ENCODE assay signal across 14 mouse cellular contexts in genomic region chr12:111932513-111932912, GRCm38 (mm10). TPM values are rescaled to one million over a fixed set of nuclear protein-coding genes. Genes with fewer than 3 reads are reported as not detected.
DNase-seq lines count a peak whose midpoint lies in the region; ATAC-seq and TF ChIP-seq lines count a peak whose summit lies in the region.
"Had no signal": no experiment of that assay in that cellular context is flagged by ENCODE, and none has a peak within 500 bp of the region (broad histone marks: within the 10 kb centered on the region; RNA-seq: fewer than 3 reads in every experiment).

No protein-coding gene starts in this region.

- intact Hi-C loops in gastrocnemius, adult 2 months (cut with DNase I): no loop called here

- TF ChIP-seq CTCF in gastrocnemius, adult 2 months (IDR thresholded peaks at IDR 0.05): no peak

- 46% methylated on average over 3 of the region's 3 CpGs for WGBS in kidney, embryonic 15.5 days
- 53% methylated on average over 3 of the region's 3 CpGs for WGBS in limb, embryonic 15.5 days
- 75% methylated on average over 3 of the region's 3 CpGs for WGBS in forebrain, embryonic 16.5 days

- no peaks in the 10 kb centered on the region for H3K27me3 ChIP-seq in kidney, embryonic 15.5 days
- H3K27me3 ChIP-seq in limb, embryonic 15.5 days: no peaks in the 10 kb centered on the region
- H3K27me3 ChIP-seq in forebrain, embryonic 16.5 days (replicated peaks; ENCODE audit: control insufficient read depth, insufficient read depth, low read length): no peaks in the 10 kb centered on the region
- H3K27me3 ChIP-seq: midbrain, embryonic 12.5 days had no signal

- ATAC-seq in kidney, embryonic 15.5 days (replicated peaks; ENCODE audit: low FRiP score): no peak
- ATAC-seq in limb, embryonic 15.5 days (ENCODE audit: insufficient number of reproducible peaks, low FRiP score, low TSS enrichment, low read depth): no peak
- no peak for ATAC-seq in forebrain, embryonic 16.5 days
- ATAC-seq: inflammation-experienced regulatory T-cells, adult 6 months had no signal

- no peaks in the 10 kb centered on the region for H3K36me3 ChIP-seq in kidney, embryonic 15.5 days
- no peaks in the 10 kb centered on the region for H3K36me3 ChIP-seq in limb, embryonic 15.5 days
- no peaks in the 10 kb centered on the region for H3K36me3 ChIP-seq in forebrain, embryonic 16.5 days (ENCODE audit: control insufficient read depth, insufficient read depth)
- H3K36me3 ChIP-seq: midbrain, embryonic 12.5 days had no signal

- no peaks in the 10 kb centered on the region for H3K9me3 ChIP-seq in kidney, embryonic 15.5 days (replicated peaks)
- no peaks in the 10 kb centered on the region for H3K9me3 ChIP-seq in limb, embryonic 15.5 days
- no peaks in the 10 kb centered on the region for H3K9me3 ChIP-seq in forebrain, embryonic 16.5 days (ENCODE audit: control insufficient read depth, low read length)
- H3K9me3 ChIP-seq: midbrain, embryonic 12.5 days had no signal

- peaks cover 53% of the 10 kb centered on the region for H3K4me1 ChIP-seq in kidney, embryonic 15.5 days
- H3K4me1 ChIP-seq in limb, embryonic 15.5 days: peaks cover 35% of the 10 kb centered on the region
- H3K4me1 ChIP-seq in forebrain, embryonic 16.5 days (replicated peaks; ENCODE audit: control insufficient read depth, insufficient read depth, low read length): peaks cover 13% of the 10 kb centered on the region

- no peak for DNase-seq in gastrocnemius, adult 2 months
- DNase-seq in gastrocnemius, postnatal 10 days: no peak
- DNase-seq in kidney, postnatal 14 days: no peak
- peak; percentile 83 for DNase-seq in 3T3-L1 (ENCODE audit: low read depth, low spot score)
- DNase-seq in frontal cortex, postnatal 10 days (ENCODE audit: low spot score in 2 of 2): no peak
- DNase-seq: cerebellum, adult 8-10 months had no signal

- no peak overlapping the region for H3K4me3 ChIP-seq in gastrocnemius, adult 2 months
- no peak overlapping the region for H3K4me3 ChIP-seq in kidney, embryonic 15.5 days (replicated peaks)
- H3K4me3 ChIP-seq in limb, embryonic 15.5 days: no peak overlapping the region
- H3K4me3 ChIP-seq in forebrain, embryonic 16.5 days (replicated peaks; ENCODE audit: low read length): no peak overlapping the region
- H3K4me3 ChIP-seq: layer of hippocampus, adult 2 months; midbrain, embryonic 12.5 days had no signal

- H3K4me2 ChIP-seq in kidney, embryonic 15.5 days: no peak overlapping the region
- H3K4me2 ChIP-seq in limb, embryonic 15.5 days: no peak overlapping the region
- H3K4me2 ChIP-seq in forebrain, embryonic 16.5 days (ENCODE audit: low read length): no peak overlapping the region
- H3K4me2 ChIP-seq: midbrain, embryonic 12.5 days had no signal

- H3K9ac ChIP-seq in kidney, embryonic 15.5 days: no peak overlapping the region
- no peak overlapping the region for H3K9ac ChIP-seq in limb, embryonic 15.5 days
- no peak overlapping the region for H3K9ac ChIP-seq in forebrain, embryonic 16.5 days (replicated peaks; ENCODE audit: low read depth, low read length)
- H3K9ac ChIP-seq: midbrain, embryonic 12.5 days had no signal

- H3K27ac ChIP-seq in gastrocnemius, adult 2 months: peak overlapping the region; percentile 35; the same call in 1 of the 2 replicates
- peak overlapping the region; percentile 76 for H3K27ac ChIP-seq in kidney, embryonic 15.5 days
- H3K27ac ChIP-seq in limb, embryonic 15.5 days: peak overlapping the region; percentile 72
- no peak overlapping the region for H3K27ac ChIP-seq in forebrain, embryonic 16.5 days (ENCODE audit: low read length)
- H3K27ac ChIP-seq: layer of hippocampus, adult 2 months; midbrain, embryonic 12.5 days had no signal

RNA-seq across cellular contexts. Expression of gene Ppp1r13b, which starts 24.6 kb away (rescaled TPM):
- total RNA-seq in gastrocnemius, adult 2 months (2021): 1 to 10 TPM; 6.7 to 7.1 TPM
- 10 to 100 TPM in 1 of 2 experiments, 1 to 10 TPM in 1; 9.5 to 13.4 TPM for total RNA-seq in gastrocnemius, postnatal 10 days (2021)
- polyA plus RNA-seq in kidney, embryonic 15.5 days (2015; fragmentation: Nextera tagmentation; extraction: Ambion mirVana): 14.5 and 18.5 TPM in 2 replicates
- polyA plus RNA-seq in limb, embryonic 15.5 days (2015; fragmentation: Nextera tagmentation; extraction: Ambion mirVana): 11.8 and 14.9 TPM in 2 replicates
- 21.8 and 23.5 TPM in 2 replicates for polyA plus RNA-seq in forebrain, embryonic 16.5 days (2015; fragmentation: Nextera tagmentation; extraction: Ambion mirVana)

RNA-seq across cellular contexts. Expression of gene Atp5mpl, which starts 34.3 kb away (rescaled TPM):
- total RNA-seq in gastrocnemius, adult 2 months (2021): 100 to 1,000 TPM; 684 to 874 TPM
- 100 to 1,000 TPM; 846 to 916 TPM for total RNA-seq in gastrocnemius, postnatal 10 days (2021)
- polyA plus RNA-seq in kidney, embryonic 15.5 days (2015; fragmentation: Nextera tagmentation; extraction: Ambion mirVana): 785 and 879 TPM in 2 replicates
- 515 and 585 TPM in 2 replicates for polyA plus RNA-seq in limb, embryonic 15.5 days (2015; fragmentation: Nextera tagmentation; extraction: Ambion mirVana)
- polyA plus RNA-seq in forebrain, embryonic 16.5 days (2015; fragmentation: Nextera tagmentation; extraction: Ambion mirVana): 562 and 571 TPM in 2 replicates

RNA-seq across cellular contexts. Expression of gene Tdrd9, which starts 38.8 kb away (rescaled TPM):
- total RNA-seq in gastrocnemius, adult 2 months (2021): under 1 TPM; 0.20 to 0.41 TPM
- total RNA-seq in gastrocnemius, postnatal 10 days (2021): under 1 TPM; 0.36 to 0.59 TPM
- polyA plus RNA-seq in kidney, embryonic 15.5 days (2015; fragmentation: Nextera tagmentation; extraction: Ambion mirVana): 0.47 and 0.57 TPM in 2 replicates
- 0.19 and 0.88 TPM in 2 replicates for polyA plus RNA-seq in limb, embryonic 15.5 days (2015; fragmentation: Nextera tagmentation; extraction: Ambion mirVana)
- 0.19 and 0.44 TPM in 2 replicates for polyA plus RNA-seq in forebrain, embryonic 16.5 days (2015; fragmentation: Nextera tagmentation; extraction: Ambion mirVana)

RNA-seq across cellular contexts. Expression of gene Rd3l, which starts 48.6 kb away (rescaled TPM):
- total RNA-seq in gastrocnemius, adult 2 months (2021): not detected
- total RNA-seq in gastrocnemius, postnatal 10 days (2021): not detected
- polyA plus RNA-seq in kidney, embryonic 15.5 days (2015; fragmentation: Nextera tagmentation; extraction: Ambion mirVana): not detected in 2 replicates
- polyA plus RNA-seq in limb, embryonic 15.5 days (2015; fragmentation: Nextera tagmentation; extraction: Ambion mirVana): not detected in 2 replicates
- polyA plus RNA-seq in forebrain, embryonic 16.5 days (2015; fragmentation: Nextera tagmentation; extraction: Ambion mirVana): not detected in 2 replicates
- total RNA-seq: layer of hippocampus, adult 2 months had no signal
- polyA plus RNA-seq: brain, embryonic 14.5 days; C2C12; inflammation-experienced regulatory T-cells, adult 6 months; midbrain, embryonic 12.5 days had no signal
